Mouse (Mus musculus) gastrocnemius, adult 2 months (tissue): ENCODE results near the gene Prr12. TPM values are rescaled to one million over a fixed set of nuclear protein-coding genes. Genes with fewer than 3 reads are reported as not detected.
A peak's percentile ranks its signal among the peaks of the same experiment; 100 is the strongest.

Experiments used
- DNase-seq: peaks from one replicate; pipeline ENCODE4 v3.0.0; 2022
- H3K27ac ChIP-seq: fragments of 200-600 bp; 2 replicates; pipeline ENCODE4 v1.8.1; 2022; ENCODE audit warnings: mild to moderate bottlenecking
- H3K4me3 ChIP-seq: fragments of 200-600 bp; 2 replicates; pipeline ENCODE4 v1.8.1; 2022; ENCODE audit warnings: mild to moderate bottlenecking, moderate library complexity
- CTCF ChIP-seq: fragments of 200-600 bp; IDR thresholded peaks from 2 replicates; pipeline ENCODE4 v1.8.1; 2022; ENCODE audit warnings: antibody characterized with exemption, mild to moderate bottlenecking, moderate library complexity
- intact Hi-C: fragments of 180-260 bp; cut with DNase I; formaldehyde crosslinking; loops from one replicate; pipeline ENCODE4 v1.15.1; 2025
- microRNA-seq: library from miRNA; unstranded; fragments of <30 nt; microRNA quantifications from one replicate; pipeline ENCODE4 v1.2.0, GENCODE M21; 2021
- total RNA-seq, 2 experiments: library from RNA; stranded (reverse); gene quantifications; 2 replicates each; pipeline ENCODE4 v1.2.3; 2021

Prr12 gene
- total RNA-seq, 2 experiments from 2014 or later: 12.8 to 16.1 TPM

- no peak for TF ChIP-seq CTCF
- intact Hi-C loops: no loop called here
- H3K4me3 ChIP-seq: peak within 1 kb of the TSS; percentile 75
Measured at GRCm38 (mm10) chr7:44997231-44997939, 55.3 kb downstream of the Prr12 start, which contains the start of gene Irf3. TSS of gene Irf3 (plus strand) at chr7:44997648.

GRCm38 (mm10) chr7:44996672-44997071 is 56.0 kb downstream of the Prr12 start:
- H3K27ac ChIP-seq: peak overlapping the region; percentile 96
- no peak for TF ChIP-seq CTCF
- H3K4me3 ChIP-seq: peak overlapping the region; percentile 75
- intact Hi-C loops: no loop called here
- DNase-seq: no peak

More at GRCm38 (mm10) chr7:44997231-44997939, 55.3 kb downstream of the Prr12 start, which contains the start of gene Irf3:
- peak; percentile 97 for DNase-seq
- peak within 1 kb of the TSS; percentile 96 for H3K27ac ChIP-seq

- H3K27ac ChIP-seq: peak overlapping the region; percentile 98
- peak; percentile 17 for DNase-seq
- H3K4me3 ChIP-seq: peak overlapping the region; percentile 77
- intact Hi-C loops: loop anchor here (2.0 kb wide), 1 partner anchor 28 kb away; no protein-coding TSS in a partner anchor
- no peak for TF ChIP-seq CTCF
Measured at GRCm38 (mm10) chr7:44986879-44987718, 65.6 kb downstream of the Prr12 start.

GRCm38 (mm10) chr7:44986192-44986878 is 66.3 kb downstream of the Prr12 start, which contains the start of gene Prmt1:
TSS of gene Prmt1 (minus strand) at chr7:44986568.
- DNase-seq: peak; percentile 98
- H3K27ac ChIP-seq: peak within 1 kb of the TSS; percentile 100
- peak within 1 kb of the TSS; percentile 100 for H3K4me3 ChIP-seq
- TF ChIP-seq CTCF: 0 out of 2 replicates have a peak, but pooled peaks have one; percentile 3
- intact Hi-C loops: loop anchor here (2.0 kb wide), 1 partner anchor 28 kb away; no protein-coding TSS in a partner anchor

GRCm38 (mm10) chr7:44985595-44986191 is 67.0 kb downstream of the Prr12 start:
- peak; percentile 79 for DNase-seq
- peak overlapping the region; percentile 100 for H3K27ac ChIP-seq
- TF ChIP-seq CTCF: peak; percentile 39
- intact Hi-C loops: loop anchor here (2.0 kb wide), 2 partner anchors 29 to 83 kb away; no protein-coding TSS in a partner anchor
- peak overlapping the region; percentile 100 for H3K4me3 ChIP-seq

- DNase-seq: no peak
- H3K27ac ChIP-seq: peak overlapping the region; percentile 100
- no peak for TF ChIP-seq CTCF
- intact Hi-C loops: loop anchor here (2.0 to 5.0 kb wide), 2 partner anchors 84 to 153 kb away; partner anchors contain the start of genes Flt3l and Gm45713
- peak overlapping the region; percentile 100 for H3K4me3 ChIP-seq
Measured at GRCm38 (mm10) chr7:44984833-44985164, 67.9 kb downstream of the Prr12 start.

GRCm38 (mm10) chr7:44983944-44984832 is 68.5 kb downstream of the Prr12 start:
- H3K4me3 ChIP-seq: peak overlapping the region; percentile 100
- intact Hi-C loops: loop anchor here (2.0 to 5.0 kb wide), 2 partner anchors 85 to 153 kb away; partner anchors contain the start of genes Flt3l and Gm45713
- H3K27ac ChIP-seq: peak overlapping the region; percentile 100
- TF ChIP-seq CTCF: peak; percentile 23; the same call in 1 of the 2 replicates
- peak; percentile 75 for DNase-seq

- peak overlapping the region; percentile 100 for H3K27ac ChIP-seq
- peak overlapping the region; percentile 4; the same call in 1 of the 2 replicates for H3K4me3 ChIP-seq
- no peak; the same call in 1 of the 2 replicates for TF ChIP-seq CTCF
- DNase-seq: peak; percentile 92
- intact Hi-C loops: loop anchor here (5.0 kb wide), 1 partner anchor 154 kb away; the partner anchor contains the start of genes Flt3l and Gm45713
Measured at GRCm38 (mm10) chr7:44983085-44983484, 69.6 kb downstream of the Prr12 start.

- H3K27ac ChIP-seq: no peak overlapping the region
- TF ChIP-seq CTCF: no peak
- DNase-seq: no peak
- H3K4me3 ChIP-seq: no peak overlapping the region
- intact Hi-C loops: loop anchor here (5.0 kb wide), 1 partner anchor 156 kb away; the partner anchor contains the start of genes Flt3l and Gm45713
Measured at GRCm38 (mm10) chr7:44981539-44981938, 71.1 kb downstream of the Prr12 start.

GRCm38 (mm10) chr7:44978300-44978699 is 74.4 kb downstream of the Prr12 start:
- no peak overlapping the region for H3K27ac ChIP-seq
- no peak for TF ChIP-seq CTCF
- H3K4me3 ChIP-seq: no peak overlapping the region
- intact Hi-C loops: no loop called here
- DNase-seq: no peak

Small RNA genes lying within 50 kb of the gene (microRNA-seq; reads per million reads assigned to microRNA genes)
- not detected for gene Mir7054

Other genes starting within 250 kb of the Prr12 start
- 10 to 100 TPM; 21.8 to 26.6 TPM for gene Nup62, start 236.8 kb downstream of the Prr12 start, total RNA-seq
- gene Il4i1, start 236.5 kb downstream of the Prr12 start, total RNA-seq: 1 to 10 TPM; 1.6 to 3.3 TPM
- gene Atf5, start 236.2 kb downstream of the Prr12 start, total RNA-seq: 100 to 1,000 TPM in 1 of 2 experiments, 10 to 100 TPM in 1; 74.7 to 115 TPM
- 100 to 1,000 TPM; 128 to 137 TPM for gene Akt1s1, start 203.9 kb downstream of the Prr12 start, total RNA-seq
- 10 to 100 TPM; 40.8 to 56.4 TPM for gene Tbc1d17, start 203.8 kb downstream of the Prr12 start, total RNA-seq
- 10 to 100 TPM; 19.4 to 21.2 TPM for gene Pnkp, start 195.7 kb downstream of the Prr12 start, total RNA-seq
- 100 to 1,000 TPM; 126 to 137 TPM for gene Ptov1, start 183.1 kb downstream of the Prr12 start, total RNA-seq
- 10 to 100 TPM; 53.1 to 68.5 TPM for gene Med25, start 160.2 kb downstream of the Prr12 start, total RNA-seq
- gene Fuz, start 156.8 kb downstream of the Prr12 start, total RNA-seq: 10 to 100 TPM; 16.4 to 18.6 TPM
- gene Ap2a1, start 123.4 kb downstream of the Prr12 start, total RNA-seq: 10 to 100 TPM; 59.1 to 62.6 TPM
- not detected for gene Tsks, start 109.7 kb downstream of the Prr12 start, total RNA-seq
- gene Cpt1c, start 78.0 kb downstream of the Prr12 start, total RNA-seq: 1 to 10 TPM in 1 of 2 experiments, under 1 TPM in 1; 0.92 to 2.3 TPM
- 100 to 1,000 TPM; 126 to 136 TPM for gene Prmt1, start 66.3 kb downstream of the Prr12 start, total RNA-seq
- gene Irf3, start 55.2 kb downstream of the Prr12 start, total RNA-seq: 10 to 100 TPM; 18.4 to 18.9 TPM
- gene Bcl2l12, start 54.2 kb downstream of the Prr12 start, total RNA-seq: 1 to 10 TPM; 7.6 to 9.7 TPM
- 10 to 100 TPM; 41.7 to 44.3 TPM for gene Scaf1, start 36.5 kb downstream of the Prr12 start, total RNA-seq
- gene Rras, start 34.9 kb downstream of the Prr12 start, total RNA-seq: 10 to 100 TPM; 22.6 to 25.5 TPM
- gene Nosip, start 9.5 kb upstream of the Prr12 start, total RNA-seq: 10 to 100 TPM; 30.2 to 32.9 TPM
- 10 to 100 TPM in 1 of 2 experiments, 1 to 10 TPM in 1; 8.1 to 11.0 TPM for gene Prrg2, start 9.8 kb upstream of the Prr12 start, total RNA-seq
- 10 to 100 TPM in 1 of 2 experiments, 1 to 10 TPM in 1; 7.2 to 20.2 TPM for gene Rcn3, start 39.3 kb upstream of the Prr12 start, total RNA-seq
- 10 to 100 TPM; 33.6 to 38.5 TPM for gene Fcgrt, start 51.0 kb upstream of the Prr12 start, total RNA-seq
- gene Rps11, start 71.6 kb upstream of the Prr12 start, total RNA-seq: 100 to 1,000 TPM; 457 to 518 TPM
- 100 to 1,000 TPM; 552 to 624 TPM for gene Rpl13a, start 75.9 kb upstream of the Prr12 start, total RNA-seq
- under 1 TPM in 1 of 2 experiments, not detected in 1; 0.26 TPM for gene Gm45713, start 83.3 kb upstream of the Prr12 start, total RNA-seq
- 1 to 10 TPM; 2.2 to 3.3 TPM for gene Flt3l, start 83.6 kb upstream of the Prr12 start, total RNA-seq
- gene Pih1d1, start 101.4 kb upstream of the Prr12 start, total RNA-seq: 10 to 100 TPM; 34.7 to 39.7 TPM
- 10 to 100 TPM; 11.6 to 15.1 TPM for gene Aldh16a1, start 101.7 kb upstream of the Prr12 start, total RNA-seq
- gene Slc17a7, start 111.1 kb upstream of the Prr12 start, total RNA-seq: under 1 TPM; 0.31 to 0.36 TPM
- gene Gfy, start 126.7 kb upstream of the Prr12 start, total RNA-seq: not detected
- gene Pth2, start 128.1 kb upstream of the Prr12 start, total RNA-seq: not detected
- gene Ccdc155, start 152.0 kb upstream of the Prr12 start, total RNA-seq: not detected
- gene Dkkl1, start 159.3 kb upstream of the Prr12 start, total RNA-seq: not detected
- gene Tead2, start 162.9 kb upstream of the Prr12 start, total RNA-seq: 1 to 10 TPM; 2.6 to 4.1 TPM
- gene Cd37, start 186.2 kb upstream of the Prr12 start, total RNA-seq: 1 to 10 TPM in 1 of 2 experiments, under 1 TPM in 1; 0.69 to 1.3 TPM
- gene Slc6a16, start 188.2 kb upstream of the Prr12 start, total RNA-seq: not detected
- gene Slc6a21, start 224.6 kb upstream of the Prr12 start, total RNA-seq: not detected